Mouse (Mus musculus): Measurements from ENCODE around the gene Nrap. TPM values are rescaled to one million over a fixed set of nuclear protein-coding genes. Genes with fewer than 3 reads are reported as not detected.
A peak's percentile ranks its signal among the peaks of the same experiment; 100 is the strongest.

Gene Nrap
- polyA plus RNA-seq, 1 experiment = 25.5 TPM

DNA sequence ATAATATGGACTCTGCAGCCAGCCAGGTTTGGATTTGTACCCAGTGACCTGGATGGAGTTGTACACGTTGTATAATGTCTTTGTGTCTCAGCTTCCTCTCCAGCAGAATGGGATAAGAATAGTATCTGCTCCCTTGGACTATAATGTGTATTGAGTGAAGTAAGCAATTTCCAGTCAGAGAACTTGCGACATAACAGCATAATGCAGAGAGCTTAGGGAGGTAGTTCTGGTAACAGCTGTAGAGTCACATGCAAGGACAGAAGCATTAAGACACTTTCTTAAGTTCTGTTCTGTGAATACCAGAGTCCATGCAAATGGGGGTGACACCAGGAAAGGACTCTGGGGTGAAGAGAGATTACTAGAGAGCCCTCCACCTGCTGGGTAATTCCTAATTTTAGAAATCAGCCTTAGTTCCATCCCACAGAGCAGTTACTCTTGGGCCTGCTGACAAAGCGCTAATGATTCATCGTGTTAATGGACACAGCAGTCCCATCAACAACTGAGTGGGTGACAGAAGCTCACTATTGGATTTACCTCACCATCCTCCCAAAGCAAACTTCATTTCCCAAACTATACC is 2.0 kb downstream of the Nrap start:
- Histone ChIP-seq H3K4me3 (peak overlapping the region; percentile 19), H3K79me2 (ENCODE audit: control insufficient read depth, insufficient read depth) (no peaks in the 10 kb centered on the region), H3K36me3 (ENCODE audit: control insufficient read depth, insufficient read depth) (no peaks in the 10 kb centered on the region), H3K27me3 (ENCODE audit: control insufficient read depth, insufficient read depth, insufficient read length) (no peaks in the 10 kb centered on the region), H3ac (ENCODE audit: control insufficient read depth, insufficient read length) (no peak overlapping the region), H3K4me2 (ENCODE audit: low read depth) (peak overlapping the region; percentile 69)
- TF ChIP-seq TCF12 (IDR thresholded peaks at IDR 0.05; ENCODE audit: insufficient read depth, poor library complexity, severe bottlenecking) (no peak), MYOD1 (IDR thresholded peaks at IDR 0.05; ENCODE audit: control insufficient read depth in 1 of 3, insufficient read length in 2 of 3, low read depth in 2 of 3) (no peak), E2F4 (IDR thresholded peaks at IDR 0.05; ENCODE audit: insufficient read depth) (no peak), POLR2A (IDR thresholded peaks at IDR 0.05; ENCODE audit: insufficient read length, low read depth) (no peak), MYOG (IDR thresholded peaks at IDR 0.05; ENCODE audit: control insufficient read depth in 1 of 3, insufficient read depth in 1 of 3, insufficient read length in 2 of 3, low read depth in 2 of 3) (peak in 1 of 3 experiments; percentile 59)

DNA sequence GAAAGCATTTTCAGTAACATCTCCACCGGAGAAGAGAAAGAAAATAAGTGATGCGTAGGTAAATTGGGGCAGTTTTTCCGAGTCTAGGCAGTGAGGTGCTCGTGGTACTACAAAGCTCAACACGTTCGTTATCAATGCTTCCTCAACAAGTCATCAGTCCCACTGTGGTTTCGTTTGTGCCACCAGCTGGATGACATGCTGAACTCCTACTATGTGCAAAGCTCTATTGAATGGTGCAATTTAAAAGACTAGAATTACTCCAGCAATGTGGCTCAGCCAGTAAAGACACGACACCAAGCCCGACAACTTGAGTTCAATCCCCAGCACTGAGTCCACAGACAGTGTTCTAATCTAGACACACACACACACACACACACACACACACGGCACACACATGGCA is 3.7 kb downstream of the Nrap start:
- Histone ChIP-seq H3K4me2 (ENCODE audit: low read depth) (no peak overlapping the region), H3K79me2 (ENCODE audit: control insufficient read depth, insufficient read depth) (no peaks in the 10 kb centered on the region), H3K36me3 (ENCODE audit: control insufficient read depth, insufficient read depth) (no peaks in the 10 kb centered on the region), H3ac (ENCODE audit: control insufficient read depth, insufficient read length) (no peak overlapping the region), H3K4me3 (no peak overlapping the region), H3K27me3 (ENCODE audit: control insufficient read depth, insufficient read depth, insufficient read length) (no peaks in the 10 kb centered on the region)
- TF ChIP-seq E2F4 (IDR thresholded peaks at IDR 0.05; ENCODE audit: insufficient read depth) (no peak), MYOD1 (IDR thresholded peaks at IDR 0.05; ENCODE audit: control insufficient read depth in 1 of 3, insufficient read length in 2 of 3, low read depth in 2 of 3) (no peak), MYOG (IDR thresholded peaks at IDR 0.05; ENCODE audit: control insufficient read depth in 1 of 3, insufficient read depth in 1 of 3, insufficient read length in 2 of 3, low read depth in 2 of 3) (no peak), MAX (IDR thresholded peaks at IDR 0.05; ENCODE audit: low read depth) (no peak), POLR2A (IDR thresholded peaks at IDR 0.05; ENCODE audit: insufficient read length, low read depth) (no peak), SRF (IDR thresholded peaks at IDR 0.05; ENCODE audit: control insufficient read depth, insufficient read length, low read depth) (no peak), CEBPB (IDR thresholded peaks at IDR 0.05; ENCODE audit: insufficient read depth, poor library complexity, severe bottlenecking) (no peak), USF1 (IDR thresholded peaks at IDR 0.05; ENCODE audit: low read depth) (no peak), REST (IDR thresholded peaks at IDR 0.05; ENCODE audit: insufficient read depth, insufficient read length) (no peak), TCF3 (IDR thresholded peaks at IDR 0.05; ENCODE audit: insufficient read length, low read depth) (no peak), TCF12 (IDR thresholded peaks at IDR 0.05; ENCODE audit: insufficient read depth, poor library complexity, severe bottlenecking) (no peak)

DNA sequence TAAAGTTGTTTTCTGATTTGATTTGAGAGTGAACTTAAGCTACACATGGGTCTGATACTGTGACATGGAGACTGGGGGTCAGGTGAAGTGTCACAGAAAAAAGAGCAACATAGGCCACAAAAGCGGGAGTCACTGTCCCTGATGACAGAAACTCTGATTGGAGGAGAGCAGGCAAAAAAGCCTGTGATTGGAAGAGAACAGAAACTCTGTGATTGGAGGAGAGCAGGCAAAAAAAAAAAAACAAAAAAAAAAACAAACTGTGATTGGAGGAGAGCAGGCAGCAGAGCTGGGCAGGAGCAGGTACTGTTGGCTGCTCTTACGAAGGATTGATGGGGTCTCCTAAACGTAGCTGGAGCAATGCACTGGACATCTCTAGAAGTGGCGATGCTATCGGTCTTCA is 4.3 kb downstream of the Nrap start:
- Histone ChIP-seq H3K79me2 (ENCODE audit: control insufficient read depth, insufficient read depth) (no peaks in the 10 kb centered on the region), H3K4me3 (no peak overlapping the region), H3K27me3 (ENCODE audit: control insufficient read depth, insufficient read depth, insufficient read length) (no peaks in the 10 kb centered on the region), H3K4me2 (ENCODE audit: low read depth) (no peak overlapping the region), H3K36me3 (ENCODE audit: control insufficient read depth, insufficient read depth) (no peaks in the 10 kb centered on the region), H3ac (ENCODE audit: control insufficient read depth, insufficient read length) (no peak overlapping the region)
- TF ChIP-seq USF1 (IDR thresholded peaks at IDR 0.05; ENCODE audit: low read depth) = no peak
- TF ChIP-seq POLR2AphosphoS2 (IDR thresholded peaks at IDR 0.05; ENCODE audit: insufficient read length, low read depth) = no peak
- TF ChIP-seq E2F4 (IDR thresholded peaks at IDR 0.05; ENCODE audit: insufficient read depth) = no peak
- no peak for TF ChIP-seq MYOG (IDR thresholded peaks at IDR 0.05; ENCODE audit: control insufficient read depth in 1 of 3, insufficient read depth in 1 of 3, insufficient read length in 2 of 3, low read depth in 2 of 3)
- no peak for TF ChIP-seq MYOD1 (IDR thresholded peaks at IDR 0.05; ENCODE audit: control insufficient read depth in 1 of 3, insufficient read length in 2 of 3, low read depth in 2 of 3)
- TF ChIP-seq MAX (IDR thresholded peaks at IDR 0.05; ENCODE audit: low read depth) = no peak
- no peak for TF ChIP-seq POLR2A (IDR thresholded peaks at IDR 0.05; ENCODE audit: insufficient read length, low read depth)
- no peak for TF ChIP-seq TCF3 (IDR thresholded peaks at IDR 0.05; ENCODE audit: insufficient read length, low read depth)
- TF ChIP-seq TCF12 (IDR thresholded peaks at IDR 0.05; ENCODE audit: insufficient read depth, poor library complexity, severe bottlenecking) = no peak

DNA sequence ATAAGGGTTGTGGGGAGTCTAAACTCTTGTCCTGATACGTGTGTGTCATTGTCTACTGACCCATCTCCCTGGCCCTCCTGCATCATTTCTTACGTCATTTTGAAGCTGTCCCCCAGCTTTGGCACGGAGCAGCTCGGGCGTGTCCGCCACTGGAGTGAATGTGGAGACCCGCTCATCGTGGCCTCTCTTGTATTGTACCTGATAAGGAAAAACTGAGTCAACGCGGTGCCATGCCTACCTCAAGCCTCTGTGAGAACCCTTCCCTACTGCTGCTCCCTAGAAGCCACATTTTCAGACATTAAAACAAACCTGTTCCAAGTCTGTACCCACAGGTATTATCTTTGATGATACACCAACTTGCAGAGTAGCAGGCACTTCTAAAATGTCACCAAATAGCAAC is 8.4 kb downstream of the Nrap start:
- H3ac ChIP-seq (ENCODE audit: control insufficient read depth, insufficient read length) = no peak overlapping the region
- H3K27me3 ChIP-seq (ENCODE audit: control insufficient read depth, insufficient read depth, insufficient read length) = no peaks in the 10 kb centered on the region
- no peaks in the 10 kb centered on the region for H3K79me2 ChIP-seq (ENCODE audit: control insufficient read depth, insufficient read depth)
- no peak overlapping the region for H3K4me3 ChIP-seq
- H3K36me3 ChIP-seq (ENCODE audit: control insufficient read depth, insufficient read depth) = no peaks in the 10 kb centered on the region
- TF ChIP-seq POLR2AphosphoS2 (IDR thresholded peaks at IDR 0.05; ENCODE audit: insufficient read length, low read depth) (no peak), E2F4 (IDR thresholded peaks at IDR 0.05; ENCODE audit: insufficient read depth) (no peak), TCF12 (IDR thresholded peaks at IDR 0.05; ENCODE audit: insufficient read depth, poor library complexity, severe bottlenecking) (no peak), SRF (IDR thresholded peaks at IDR 0.05; ENCODE audit: control insufficient read depth, insufficient read length, low read depth) (no peak), REST (IDR thresholded peaks at IDR 0.05; ENCODE audit: insufficient read depth, insufficient read length) (no peak), MYOG (IDR thresholded peaks at IDR 0.05; ENCODE audit: control insufficient read depth in 1 of 3, insufficient read depth in 1 of 3, insufficient read length in 2 of 3, low read depth in 2 of 3) (no peak), MYOD1 (IDR thresholded peaks at IDR 0.05; ENCODE audit: control insufficient read depth in 1 of 3, insufficient read length in 2 of 3, low read depth in 2 of 3) (no peak), USF1 (IDR thresholded peaks at IDR 0.05; ENCODE audit: low read depth) (no peak), CEBPB (IDR thresholded peaks at IDR 0.05; ENCODE audit: insufficient read depth, poor library complexity, severe bottlenecking) (no peak), MAX (IDR thresholded peaks at IDR 0.05; ENCODE audit: low read depth) (no peak)
- H3K4me2 ChIP-seq (ENCODE audit: low read depth) = no peak overlapping the region

DNA sequence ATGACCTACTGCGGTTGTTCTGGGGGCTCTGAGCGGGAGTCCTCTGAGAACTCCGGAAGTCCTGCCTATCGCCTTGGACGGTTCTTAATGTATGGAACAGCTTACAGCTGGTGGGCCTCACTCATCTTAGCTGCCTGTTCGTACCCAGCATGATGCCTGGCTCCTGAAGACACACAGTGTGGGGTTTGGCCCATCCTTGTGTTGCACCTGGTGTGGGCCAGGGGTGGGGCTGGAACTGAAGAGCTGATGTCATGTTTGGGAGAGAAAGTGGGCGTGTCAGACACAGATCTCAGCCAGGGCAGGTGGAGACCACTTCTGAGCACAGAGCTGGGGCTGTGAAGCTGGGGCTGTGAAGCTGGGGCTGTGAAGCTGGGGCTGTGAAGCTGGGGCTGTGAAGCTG is 9.5 kb downstream of the Nrap start:
- Histone ChIP-seq H3ac (ENCODE audit: control insufficient read depth, insufficient read length) (no peak overlapping the region), H3K27me3 (ENCODE audit: control insufficient read depth, insufficient read depth, insufficient read length) (no peaks in the 10 kb centered on the region), H3K36me3 (ENCODE audit: control insufficient read depth, insufficient read depth) (no peaks in the 10 kb centered on the region), H3K4me3 (no peak overlapping the region), H3K79me2 (ENCODE audit: control insufficient read depth, insufficient read depth) (no peaks in the 10 kb centered on the region), H3K4me2 (ENCODE audit: low read depth) (no peak overlapping the region)
- TF ChIP-seq MYOG (IDR thresholded peaks at IDR 0.05; ENCODE audit: control insufficient read depth in 1 of 3, insufficient read depth in 1 of 3, insufficient read length in 2 of 3, low read depth in 2 of 3) (peak in 1 of 3 experiments; percentile 13), MYOD1 (IDR thresholded peaks at IDR 0.05; ENCODE audit: control insufficient read depth in 1 of 3, insufficient read length in 2 of 3, low read depth in 2 of 3) (peak in 1 of 3 experiments; percentile 58), CEBPB (IDR thresholded peaks at IDR 0.05; ENCODE audit: insufficient read depth, poor library complexity, severe bottlenecking) (no peak)
